8 mouse cellular contexts compared by ENCODE assay signal in genomic region chr5:9162088-9162487, GRCm38 (mm10). TPM values are rescaled to one million over a fixed set of nuclear protein-coding genes. Genes with fewer than 3 reads are reported as not detected.
A peak's percentile ranks its signal among the peaks of the same experiment; 100 is the strongest.
DNase-seq lines count a peak whose midpoint lies in the region; ATAC-seq and TF ChIP-seq lines count a peak whose summit lies in the region.

No protein-coding gene starts in this region.

- no peak for TF ChIP-seq POLR2A in MEL (IDR thresholded peaks at IDR 0.05; ENCODE audit: control insufficient read depth in 1 of 2, insufficient read depth in 1 of 2, low read depth in 1 of 2, low read length in 2 of 2, poor library complexity in 1 of 2)

- H3K4me1 ChIP-seq in heart, embryonic 11.5 days (ENCODE audit: control insufficient read depth, insufficient read depth, low read length) = peaks cover 7% of the 10 kb centered on the region
- peaks cover 0 to 6% of the 10 kb centered on the region in 2 experiments; a peak in 3 of 4 replicates for H3K4me1 ChIP-seq in MEL (ENCODE audit: control insufficient read depth in 1 of 2, insufficient read depth in 2 of 2, low read length in 2 of 2)
- H3K4me1 ChIP-seq in embryonic facial prominence, embryonic 12.5 days = peaks cover 8% of the 10 kb centered on the region; the same call in 1 of the 2 replicates
- H3K4me1 ChIP-seq in hindbrain, embryonic 15.5 days (replicated peaks) = peaks cover 27% of the 10 kb centered on the region
- peaks cover 5% of the 10 kb centered on the region for H3K4me1 ChIP-seq in liver, embryonic 16.5 days (ENCODE audit: control insufficient read depth, low read depth, low read length)
- no peaks in the 10 kb centered on the region for H3K4me1 ChIP-seq in stomach, embryonic 15.5 days

- H3K36me3 ChIP-seq in heart, embryonic 11.5 days (ENCODE audit: control insufficient read depth, insufficient read depth, low read length) = no peaks in the 10 kb centered on the region
- peaks cover 4 to 8% of the 10 kb centered on the region in 2 experiments; a peak in 3 of 4 replicates for H3K36me3 ChIP-seq in MEL (ENCODE audit: control insufficient read depth in 1 of 2, insufficient read depth in 2 of 2, low read length in 2 of 2)
- no peaks in the 10 kb centered on the region for H3K36me3 ChIP-seq in embryonic facial prominence, embryonic 12.5 days
- H3K36me3 ChIP-seq in hindbrain, embryonic 15.5 days = no peaks in the 10 kb centered on the region
- no peaks in the 10 kb centered on the region for H3K36me3 ChIP-seq in liver, embryonic 16.5 days (ENCODE audit: control insufficient read depth, insufficient read depth)
- no peaks in the 10 kb centered on the region for H3K36me3 ChIP-seq in stomach, embryonic 15.5 days

- DNase-seq in heart, adult 9 months (ENCODE audit: low spot score in 2 of 2) = no peak
- peak; percentile 49 for DNase-seq in MEL (ENCODE audit: low read depth, low spot score)
- no peak for DNase-seq in retina, postnatal 1 day

- H3K27ac ChIP-seq in heart, embryonic 11.5 days (ENCODE audit: low read depth, low read length) = peak overlapping the region; percentile 100
- H3K27ac ChIP-seq in MEL (ENCODE audit: control insufficient read depth, low read depth, low read length) = peak overlapping the region; percentile 75
- peak overlapping the region; percentile 100 for H3K27ac ChIP-seq in embryonic facial prominence, embryonic 12.5 days
- H3K27ac ChIP-seq in hindbrain, embryonic 15.5 days (replicated peaks) = peak overlapping the region; percentile 99
- peak overlapping the region; percentile 77 for H3K27ac ChIP-seq in liver, embryonic 16.5 days (ENCODE audit: low read length)
- H3K27ac ChIP-seq in stomach, embryonic 15.5 days = peak overlapping the region; percentile 83

- peak overlapping the region; percentile 87 for H3K4me2 ChIP-seq in heart, embryonic 11.5 days
- H3K4me2 ChIP-seq in embryonic facial prominence, embryonic 12.5 days (replicated peaks) = peak overlapping the region; percentile 67
- peak overlapping the region; percentile 76 for H3K4me2 ChIP-seq in hindbrain, embryonic 15.5 days
- peak overlapping the region; percentile 85 for H3K4me2 ChIP-seq in liver, embryonic 16.5 days (ENCODE audit: low read depth, low read length)
- peak overlapping the region; percentile 64 for H3K4me2 ChIP-seq in stomach, embryonic 15.5 days

- H3K4me3 ChIP-seq in heart, embryonic 11.5 days (ENCODE audit: low read depth, low read length) = peak overlapping the region; percentile 97
- peak overlapping the region; percentile 82 to 91 for H3K4me3 ChIP-seq in MEL (ENCODE audit: control insufficient read depth in 1 of 2, insufficient read depth in 1 of 2, low read depth in 2 of 2, low read length in 2 of 2)
- H3K4me3 ChIP-seq in embryonic facial prominence, embryonic 12.5 days = peak overlapping the region; percentile 92
- peak overlapping the region; percentile 96 for H3K4me3 ChIP-seq in hindbrain, embryonic 15.5 days
- peak overlapping the region; percentile 94 for H3K4me3 ChIP-seq in liver, embryonic 16.5 days (ENCODE audit: low read depth, low read length)
- peak overlapping the region; percentile 94 for H3K4me3 ChIP-seq in stomach, embryonic 15.5 days (replicated peaks)

- TF ChIP-seq CTCF in MEL (IDR thresholded peaks at IDR 0.05 in 2 of 3, conservative IDR thresholded peaks at IDR 0.05 in 1 of 3; ENCODE audit: control insufficient read depth in 1 of 3, insufficient read depth in 1 of 3, low read depth in 2 of 3, low read length in 3 of 3, poor library complexity in 1 of 3, severe bottlenecking in 1 of 3) = no peak

- no peaks in the 10 kb centered on the region for H3K9me3 ChIP-seq in heart, embryonic 11.5 days (replicated peaks; ENCODE audit: control insufficient read depth, low read length)
- H3K9me3 ChIP-seq in MEL (replicated peaks; ENCODE audit: insufficient read depth, low read length) = no peaks in the 10 kb centered on the region
- H3K9me3 ChIP-seq in embryonic facial prominence, embryonic 12.5 days = no peaks in the 10 kb centered on the region
- H3K9me3 ChIP-seq in hindbrain, embryonic 15.5 days = no peaks in the 10 kb centered on the region
- no peaks in the 10 kb centered on the region for H3K9me3 ChIP-seq in liver, embryonic 16.5 days (replicated peaks; ENCODE audit: control insufficient read depth, low read length)
- H3K9me3 ChIP-seq in stomach, embryonic 15.5 days = no peaks in the 10 kb centered on the region

- no peak for TF ChIP-seq EP300 in MEL (IDR thresholded peaks at IDR 0.05; ENCODE audit: low read depth in 1 of 2, low read length in 2 of 2)

- peaks cover 25% of the 10 kb centered on the region for H3K79me2 ChIP-seq in MEL (ENCODE audit: control insufficient read depth, insufficient read depth, low read length, poor library complexity)

- no peak for TF ChIP-seq RAD21 in MEL (IDR thresholded peaks at IDR 0.05; ENCODE audit: low read depth, low read length)

- WGBS in heart, embryonic 11.5 days (ENCODE audit: insufficient replicate concordance) = 14% methylated on average over 7 of the region's 7 CpGs
- WGBS in embryonic facial prominence, embryonic 12.5 days = 12% methylated on average over 7 of the region's 7 CpGs
- WGBS in hindbrain, embryonic 15.5 days = 15% methylated on average over 7 of the region's 7 CpGs
- WGBS in liver, embryonic 16.5 days (ENCODE audit: insufficient replicate concordance) = 6% methylated on average over 7 of the region's 7 CpGs
- WGBS in stomach, embryonic 15.5 days = 9% methylated on average over 7 of the region's 7 CpGs

- no peak for ATAC-seq in heart, embryonic 11.5 days (replicated peaks; ENCODE audit: insufficient number of reproducible peaks, low FRiP score, low TSS enrichment)
- ATAC-seq in embryonic facial prominence, embryonic 12.5 days (ENCODE audit: insufficient number of reproducible peaks, insufficient read depth, low FRiP score, low TSS enrichment) = peak; percentile 16
- peak; percentile 31; the same call in 1 of the 2 replicates for ATAC-seq in hindbrain, embryonic 15.5 days (ENCODE audit: low FRiP score, low read depth)
- ATAC-seq in liver, embryonic 16.5 days (ENCODE audit: low read depth) = no peak; the same call in 1 of the 2 replicates
- ATAC-seq in stomach, embryonic 15.5 days (ENCODE audit: insufficient read depth, low FRiP score, low read depth) = no peak

- H3K27me3 ChIP-seq in heart, embryonic 11.5 days (ENCODE audit: control insufficient read depth, insufficient read depth, low read length) = no peaks in the 10 kb centered on the region
- H3K27me3 ChIP-seq in MEL (ENCODE audit: control insufficient read depth in 1 of 2, insufficient read depth in 2 of 2, low read length in 2 of 2) = no peaks in the 10 kb centered on the region
- H3K27me3 ChIP-seq in embryonic facial prominence, embryonic 12.5 days = no peaks in the 10 kb centered on the region
- no peaks in the 10 kb centered on the region for H3K27me3 ChIP-seq in hindbrain, embryonic 15.5 days
- no peaks in the 10 kb centered on the region for H3K27me3 ChIP-seq in liver, embryonic 16.5 days (ENCODE audit: control insufficient read depth, insufficient read depth, low read depth, low read length)
- no peaks in the 10 kb centered on the region for H3K27me3 ChIP-seq in stomach, embryonic 15.5 days (replicated peaks)

- H3K9ac ChIP-seq in heart, embryonic 11.5 days (ENCODE audit: low read depth, low read length) = peak overlapping the region; percentile 98
- peak overlapping the region; percentile 95 for H3K9ac ChIP-seq in MEL (ENCODE audit: control insufficient read depth, low read depth, low read length, poor library complexity, severe bottlenecking)
- H3K9ac ChIP-seq in embryonic facial prominence, embryonic 12.5 days = peak overlapping the region; percentile 95
- peak overlapping the region; percentile 60 for H3K9ac ChIP-seq in hindbrain, embryonic 15.5 days
- H3K9ac ChIP-seq in liver, embryonic 16.5 days (ENCODE audit: low read depth, low read length) = peak overlapping the region; percentile 94
- H3K9ac ChIP-seq in stomach, embryonic 15.5 days = peak overlapping the region; percentile 54; the same call in 1 of the 2 replicates

TF ChIP-seq in MEL, 35 proteins besides CTCF, POLR2A, EP300 and RAD21:
- no peak for TF ChIP-seq KAT2A (conservative IDR thresholded peaks at IDR 0.05; ENCODE audit: low read depth, low read length)
- TF ChIP-seq ETS1 (IDR thresholded peaks at IDR 0.05; ENCODE audit: low read depth, low read length) = no peak
- no peak for TF ChIP-seq NRF1 (IDR thresholded peaks at IDR 0.05; ENCODE audit: insufficient read depth, low read depth, low read length, poor library complexity, severe bottlenecking)
- no peak for TF ChIP-seq MEF2A (IDR thresholded peaks at IDR 0.05; ENCODE audit: extremely low read depth, insufficient replicate concordance, low read depth, low read length, poor library complexity, severe bottlenecking)
- TF ChIP-seq ELF1 (IDR thresholded peaks at IDR 0.05; ENCODE audit: low read depth, low read length) = no peak
- TF ChIP-seq MYB (IDR thresholded peaks at IDR 0.05; ENCODE audit: low read depth, low read length) = no peak
- TF ChIP-seq POLR2AphosphoS5 (IDR thresholded peaks at IDR 0.05; ENCODE audit: borderline replicate concordance, low read depth, low read length) = no peak
- TF ChIP-seq SIN3A (IDR thresholded peaks at IDR 0.05; ENCODE audit: low read length) = no peak
- TF ChIP-seq NELFE (IDR thresholded peaks at IDR 0.05; ENCODE audit: low read depth, low read length) = no peak
- no peak for TF ChIP-seq ZMIZ1 (IDR thresholded peaks at IDR 0.05; ENCODE audit: low read depth, low read length)
- no peak for TF ChIP-seq TBP (IDR thresholded peaks at IDR 0.05; ENCODE audit: low read depth, low read length)
- TF ChIP-seq GATA1 (IDR thresholded peaks at IDR 0.05; ENCODE audit: low read depth, low read length) = no peak
- no peak for TF ChIP-seq TCF12 (IDR thresholded peaks at IDR 0.05; ENCODE audit: low read depth, low read length)
- no peak for TF ChIP-seq USF1 (IDR thresholded peaks at IDR 0.05; ENCODE audit: low read depth, low read length)
- no peak for TF ChIP-seq MYC (IDR thresholded peaks at IDR 0.05; ENCODE audit: low read depth, low read length)
- TF ChIP-seq CHD1 (IDR thresholded peaks at IDR 0.05; ENCODE audit: low read depth, low read length) = no peak
- no peak for TF ChIP-seq POLR2AphosphoS2 (IDR thresholded peaks at IDR 0.05; ENCODE audit: low read length)
- no peak for TF ChIP-seq SMC3 (IDR thresholded peaks at IDR 0.05; ENCODE audit: low read depth, low read length)
TF ChIP-seq in MEL: peak in this region for 0.

RNA-seq across cellular contexts. Expression of gene Dmtf1, which starts 0.5 kb away (rescaled TPM):
- 36.7 and 39.3 TPM in 2 replicates for polyA plus RNA-seq in heart, embryonic 11.5 days (2014; fragmentation: Nextera tagmentation; extraction: Ambion mirVana)
- total RNA-seq in MEL (2012; rRNA removed) = 18.7 and 19.7 TPM in 2 replicates
- polyA plus RNA-seq in MEL (2012; ENCODE audit: insufficient read depth in 1 of 2, insufficient read length in 2 of 2, low read depth in 1 of 2, low replicate concordance in 2 of 2, missing spikeins in 1 of 2) = 10 to 100 TPM; 22.0 to 78.4 TPM
- 62.8 and 67.2 TPM in 2 replicates for polyA plus RNA-seq in embryonic facial prominence, embryonic 12.5 days (2016; fragmentation: Nextera tagmentation; extraction: Ambion mirVana)
- polyA plus RNA-seq in hindbrain, embryonic 15.5 days (2015; fragmentation: Nextera tagmentation; extraction: Ambion mirVana) = 55.8 and 56.1 TPM in 2 replicates
- polyA plus RNA-seq in liver, embryonic 16.5 days (2015; fragmentation: Nextera tagmentation; extraction: Ambion mirVana) = 10.2 and 11.1 TPM in 2 replicates
- 37.7 and 38.2 TPM in 2 replicates for polyA plus RNA-seq in stomach, embryonic 15.5 days (2015; fragmentation: Nextera tagmentation; extraction: Ambion mirVana)

Comparison
In these comparisons a context has a peak if more than half of its experiments do, and no peak if none do; other contexts are left out.
1. ATAC-seq: peak in embryonic facial prominence, embryonic 12.5 days (single experiment) and hindbrain, embryonic 15.5 days (single experiment); none in heart, embryonic 11.5 days (single experiment), liver, embryonic 16.5 days (single experiment) and stomach, embryonic 15.5 days (single experiment).
2. Peak in every context shown above with its lines, with median percentiles within 50 percentile points of each other: H3K27ac ChIP-seq, H3K4me2 ChIP-seq, H3K4me3 ChIP-seq and H3K9ac ChIP-seq.